Mouse (Mus musculus): ENCODE measurements around the gene Tubgcp6.
A peak's percentile ranks its signal among the peaks of the same experiment; 100 is the strongest.

Gene Tubgcp6

DNA sequence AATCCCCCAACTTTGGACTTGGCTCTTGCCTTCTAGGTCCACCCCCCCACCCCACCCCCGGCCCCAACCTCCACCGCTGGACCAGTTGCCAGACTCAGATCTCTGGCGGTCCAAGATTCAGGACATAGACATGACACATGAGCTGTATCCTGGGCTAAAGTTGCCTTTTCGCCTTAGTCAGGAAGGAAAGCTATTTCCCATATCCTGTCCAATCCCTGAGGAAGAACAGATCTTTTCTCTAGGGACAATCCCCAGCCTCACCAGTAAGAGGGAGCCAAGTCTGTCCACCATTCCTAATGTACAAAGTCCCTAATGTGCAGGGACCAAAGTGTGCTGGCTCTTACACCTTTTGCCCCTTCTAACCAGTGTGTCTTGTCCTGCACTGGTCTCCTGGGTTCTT is 19.0 kb upstream of the Tubgcp6 start:
- DNase-seq (ENCODE audit: extremely low read depth, low read depth, low spot score) = no peak

DNA sequence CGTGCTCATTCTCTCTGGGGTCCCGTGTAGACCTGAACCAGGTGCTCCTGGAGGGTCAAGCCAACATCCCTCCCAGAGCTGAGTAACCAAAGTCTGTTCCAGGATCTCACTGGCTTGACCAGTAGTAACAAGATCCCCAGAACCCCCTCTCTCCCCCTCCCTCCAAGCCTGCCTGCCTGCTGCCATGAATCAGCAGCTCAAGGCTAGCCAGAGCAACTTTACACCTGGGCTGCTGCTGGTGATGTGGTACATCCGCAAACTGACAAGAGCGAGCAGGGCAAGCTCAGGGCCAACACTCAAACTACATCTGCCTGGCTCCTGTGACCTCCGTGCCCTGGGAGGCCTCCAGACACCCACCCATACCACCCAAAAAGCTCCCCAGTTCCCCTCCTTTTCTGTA is 18.5 kb upstream of the Tubgcp6 start:
- DNase-seq (ENCODE audit: extremely low read depth, low read depth, low spot score) = no peak

DNA sequence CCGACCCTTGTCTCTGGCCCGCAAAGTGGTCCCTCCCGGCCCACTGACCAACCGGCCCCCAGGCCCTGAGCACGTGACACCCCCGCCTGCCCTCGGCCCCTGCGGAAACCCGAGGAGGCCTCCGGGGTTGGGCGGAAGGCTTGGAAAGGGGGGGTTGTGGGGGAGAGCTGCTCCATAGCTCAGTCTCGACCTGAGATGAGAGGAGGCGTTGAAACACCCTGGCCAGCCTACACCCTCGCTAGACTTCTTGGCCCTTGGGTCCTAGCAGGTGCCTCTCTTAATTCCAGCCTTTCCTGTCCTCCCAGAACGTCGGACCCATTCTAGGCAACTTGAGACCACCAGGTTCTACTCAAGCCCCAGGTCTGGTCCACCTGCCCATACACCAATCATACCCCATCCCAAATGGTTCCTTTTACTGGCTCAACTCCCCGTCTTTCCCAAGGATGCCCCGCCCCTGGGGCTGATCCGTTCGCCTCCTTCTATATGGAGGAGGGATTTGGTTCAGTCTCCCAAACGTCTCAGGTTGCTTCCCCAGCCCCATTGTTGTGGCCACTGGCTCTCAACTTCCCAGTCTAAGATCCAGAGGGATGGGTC is 17.8 kb upstream of the Tubgcp6 start, which contains the start of gene Mapk12:
Gene Mapk12 (minus strand): TSS at position 45 of the 594 bp plus-strand sequence.
- DNase-seq (ENCODE audit: extremely low read depth, low read depth, low spot score) = no peak

DNA sequence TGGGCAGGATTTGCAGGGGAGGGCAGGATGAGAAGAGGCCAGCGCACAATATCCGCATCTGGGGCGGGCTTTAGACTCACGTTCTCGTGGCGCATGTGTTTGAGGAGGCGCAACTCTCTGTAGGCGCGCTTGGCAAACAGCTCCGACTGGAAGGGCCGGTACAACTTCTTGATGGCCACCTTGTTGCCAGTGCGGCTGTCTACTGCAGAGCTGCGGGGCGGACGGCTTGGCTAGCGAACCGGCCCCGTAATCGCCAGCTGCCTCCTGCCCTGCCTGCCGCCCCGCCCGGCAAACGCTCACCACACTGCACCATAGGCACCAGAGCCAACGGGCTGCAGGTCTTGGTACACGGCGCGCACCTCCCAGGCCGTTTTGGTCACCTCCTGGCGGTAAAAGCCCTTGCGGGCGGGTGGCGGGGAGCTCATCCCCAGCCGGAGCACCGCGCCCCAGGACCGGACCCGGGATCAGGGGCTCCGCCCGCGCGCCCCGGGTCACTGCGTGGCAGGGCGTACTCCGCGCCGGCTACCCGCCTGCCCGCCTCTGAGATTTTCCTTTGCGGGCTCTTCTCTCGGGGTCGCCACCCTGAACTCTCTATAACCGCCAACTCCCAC is 17.2 kb upstream of the Tubgcp6 start:
- DNase-seq (ENCODE audit: extremely low read depth, low read depth, low spot score) = peak; percentile 80

DNA sequence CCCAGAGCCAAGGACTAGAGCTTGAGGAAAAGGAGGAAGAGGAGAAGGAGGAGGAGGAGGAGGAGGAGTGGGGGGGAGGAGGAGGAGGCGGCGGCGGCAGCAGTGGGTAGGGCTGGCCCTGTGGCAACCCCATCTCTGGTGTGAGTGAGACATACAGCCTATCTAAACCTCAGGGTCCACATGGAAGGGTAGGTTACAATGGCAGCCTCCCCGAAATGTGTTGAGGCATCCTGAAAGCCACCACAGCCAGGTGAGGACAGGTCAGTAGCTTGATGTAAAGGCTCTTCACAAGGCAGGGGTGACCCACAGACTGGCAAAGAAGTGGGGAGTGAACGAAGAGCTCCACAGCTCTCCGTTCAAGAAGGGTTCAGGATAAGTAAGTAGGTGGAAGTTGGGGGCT is 15.6 kb upstream of the Tubgcp6 start:
- no peak for DNase-seq (ENCODE audit: extremely low read depth, low read depth, low spot score)

DNA sequence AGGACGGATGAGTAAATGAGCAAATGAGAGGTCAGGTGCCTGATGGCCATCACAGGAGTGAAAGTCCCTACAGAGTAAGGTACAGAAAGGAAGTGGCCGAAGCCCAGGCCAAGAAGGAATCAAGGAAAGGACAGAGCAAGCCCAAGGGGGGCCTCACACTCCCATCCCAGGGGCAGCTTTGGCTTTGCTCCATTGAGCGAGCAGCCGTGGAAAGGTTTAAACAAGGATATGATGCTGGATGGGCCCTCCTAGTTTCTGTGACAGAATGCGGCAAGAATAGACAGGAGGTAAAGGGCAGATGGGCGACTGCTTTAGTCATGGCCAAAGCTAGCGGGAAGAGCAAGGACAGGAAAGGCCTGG is 15.1 kb upstream of the Tubgcp6 start:
- no peak for DNase-seq (ENCODE audit: extremely low read depth, low read depth, low spot score)

DNA sequence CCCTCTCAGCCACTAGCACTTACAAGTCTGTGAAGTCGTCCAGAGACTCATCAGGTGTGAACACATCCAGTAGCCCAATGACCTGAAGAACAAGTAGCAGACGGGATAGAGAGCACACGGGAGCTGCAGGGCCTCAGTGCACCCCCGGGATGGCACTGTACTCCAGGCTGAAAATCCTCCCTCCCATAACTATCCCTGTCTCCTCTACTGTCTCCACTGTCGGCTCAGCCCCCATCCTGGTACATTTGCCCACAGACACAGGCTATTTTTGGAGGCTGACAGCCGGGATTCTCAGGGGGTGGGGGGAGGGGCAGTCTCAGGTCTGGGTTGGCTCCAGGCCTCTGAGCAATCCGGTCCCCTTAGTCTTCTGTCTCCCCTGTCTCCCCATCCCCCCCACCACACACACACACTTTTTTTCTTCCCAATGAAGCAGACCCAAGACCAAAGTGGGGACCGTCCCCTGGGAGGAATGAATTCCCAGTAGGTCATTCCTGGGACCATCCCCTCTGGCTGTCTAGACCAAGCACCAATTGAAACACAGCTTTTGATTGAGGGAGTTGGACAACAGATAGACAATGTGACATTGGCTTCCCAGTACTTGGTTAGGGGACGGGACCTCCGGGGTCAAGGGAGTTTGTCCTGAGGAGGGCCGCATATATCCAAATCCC is 14.6 kb upstream of the Tubgcp6 start:
- no peak for DNase-seq (ENCODE audit: extremely low read depth, low read depth, low spot score)

DNA sequence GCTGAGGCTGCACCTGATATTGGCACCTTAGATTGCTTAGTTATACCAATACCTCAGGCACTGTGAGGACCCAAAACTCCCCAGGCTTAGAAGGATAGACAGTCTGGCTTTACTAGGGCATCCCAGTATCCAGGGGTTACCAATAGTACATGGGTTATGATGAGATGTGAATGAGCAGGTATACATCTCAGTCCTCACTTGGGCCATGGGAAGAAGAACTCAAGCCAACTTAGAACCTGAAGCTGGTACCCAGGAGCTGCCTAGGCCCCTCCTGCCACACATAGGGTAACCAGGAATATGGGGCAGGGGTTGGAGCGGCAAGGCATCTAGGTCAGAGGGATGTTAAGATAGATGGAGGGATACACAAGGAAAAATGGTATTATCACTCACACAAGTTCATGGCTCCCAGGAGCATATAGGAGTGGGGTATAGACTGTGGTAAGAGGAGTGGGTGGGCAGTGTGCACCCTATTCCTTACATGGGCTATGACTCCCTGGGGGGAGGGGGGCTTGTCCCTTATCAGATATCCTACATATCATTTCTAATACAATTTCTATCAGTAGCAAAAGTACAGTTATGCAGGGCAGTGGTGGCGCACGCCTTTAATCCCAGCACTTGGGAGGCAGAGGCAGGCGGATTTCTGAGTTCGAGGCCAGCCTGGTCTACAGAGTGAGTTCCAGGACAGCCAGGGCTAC is 13.7 kb upstream of the Tubgcp6 start:
- no peak for DNase-seq (ENCODE audit: extremely low read depth, low read depth, low spot score)

DNA sequence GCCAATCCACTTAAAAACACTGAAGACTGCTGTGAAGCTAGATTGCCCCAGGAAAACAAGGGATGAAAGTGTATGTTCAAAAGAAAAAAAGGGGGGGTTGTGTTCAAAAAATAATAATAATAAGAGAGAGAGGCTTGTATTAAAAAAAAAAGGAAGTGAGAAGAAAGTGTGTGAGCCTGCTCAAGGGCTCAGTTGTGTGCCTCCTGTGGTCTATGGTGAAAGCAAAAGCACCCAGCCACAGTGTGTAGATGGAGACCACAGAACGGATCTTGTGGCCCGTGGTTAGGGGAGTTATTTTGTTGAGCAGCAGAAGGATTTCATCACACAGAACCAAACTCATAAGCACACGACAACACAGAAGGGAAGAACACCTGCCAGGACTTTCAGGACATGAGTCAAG is 8.4 kb upstream of the Tubgcp6 start:
- DNase-seq (ENCODE audit: extremely low read depth, low read depth, low spot score) = no peak

DNA sequence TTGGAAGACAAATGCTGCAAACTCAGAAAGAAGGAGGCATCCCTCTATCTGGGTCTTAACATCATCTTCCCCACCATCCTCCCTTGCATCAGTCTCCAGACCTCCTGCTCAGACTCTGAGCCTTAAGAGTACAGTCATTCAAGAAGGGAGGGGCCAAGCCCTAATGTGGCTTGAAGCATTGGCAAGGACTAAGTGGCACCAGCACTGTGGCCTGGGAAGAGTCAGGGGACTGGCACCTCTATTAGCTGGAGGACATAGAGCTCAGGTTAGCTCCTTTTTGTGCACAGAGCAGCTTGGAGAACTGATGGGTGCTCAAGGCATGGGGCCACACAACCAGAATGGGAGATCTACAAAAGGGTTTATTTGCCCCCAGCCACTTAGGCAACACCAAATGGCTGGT is 7.3 kb upstream of the Tubgcp6 start:
- DNase-seq (ENCODE audit: extremely low read depth, low read depth, low spot score) = no peak

DNA sequence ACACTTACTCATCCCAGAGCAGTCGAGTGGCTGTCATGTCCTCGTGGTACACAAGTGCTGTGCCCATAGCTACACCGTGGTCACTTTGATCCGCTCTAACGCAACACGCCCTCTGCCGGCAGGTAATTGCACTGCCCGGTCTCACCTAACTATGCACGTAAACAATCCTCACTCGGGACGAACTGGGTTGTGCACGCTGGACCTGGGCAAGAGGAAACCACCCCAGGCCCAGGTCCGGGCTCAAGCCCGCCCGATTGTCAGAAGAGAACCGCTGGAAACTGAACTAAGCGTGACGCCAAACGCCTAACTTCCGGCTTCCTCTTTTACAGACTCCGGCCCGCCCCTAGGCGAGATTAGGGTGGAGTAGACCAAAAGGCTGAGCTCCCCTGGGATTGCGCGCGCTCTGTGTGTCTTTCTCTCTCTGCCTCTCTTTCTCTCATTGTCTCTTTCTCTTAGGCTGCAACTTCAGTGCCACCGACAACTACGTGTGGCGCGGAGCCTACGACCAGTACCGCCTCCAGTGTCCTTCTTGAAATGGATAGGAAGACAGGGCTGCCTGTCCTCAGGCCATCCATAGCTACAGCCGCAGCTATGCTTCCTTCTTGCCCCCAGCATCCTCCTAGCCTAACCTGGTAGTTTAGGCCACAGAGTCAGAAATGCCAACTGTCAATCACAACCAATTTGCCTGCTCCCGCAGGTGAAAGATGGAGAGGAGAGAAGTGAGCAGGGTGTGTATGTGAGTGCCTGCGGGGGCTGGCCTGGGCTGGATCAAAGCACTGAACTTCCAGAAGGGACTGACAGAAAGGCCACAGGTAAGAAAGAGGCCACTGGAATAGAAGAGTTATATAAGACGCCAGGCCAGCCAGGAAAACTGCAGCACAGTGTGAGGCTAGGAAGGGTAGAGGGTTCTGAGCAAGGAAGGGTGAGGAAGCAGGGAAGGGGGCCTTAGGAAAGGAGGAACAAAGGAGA is 5.8 kb upstream of the Tubgcp6 start, which contains the start of gene Hdac10:
Gene Hdac10 (minus strand): TSS at position 319 of the 969 bp plus-strand sequence.
- no peak for DNase-seq (ENCODE audit: extremely low read depth, low read depth, low spot score)

DNA sequence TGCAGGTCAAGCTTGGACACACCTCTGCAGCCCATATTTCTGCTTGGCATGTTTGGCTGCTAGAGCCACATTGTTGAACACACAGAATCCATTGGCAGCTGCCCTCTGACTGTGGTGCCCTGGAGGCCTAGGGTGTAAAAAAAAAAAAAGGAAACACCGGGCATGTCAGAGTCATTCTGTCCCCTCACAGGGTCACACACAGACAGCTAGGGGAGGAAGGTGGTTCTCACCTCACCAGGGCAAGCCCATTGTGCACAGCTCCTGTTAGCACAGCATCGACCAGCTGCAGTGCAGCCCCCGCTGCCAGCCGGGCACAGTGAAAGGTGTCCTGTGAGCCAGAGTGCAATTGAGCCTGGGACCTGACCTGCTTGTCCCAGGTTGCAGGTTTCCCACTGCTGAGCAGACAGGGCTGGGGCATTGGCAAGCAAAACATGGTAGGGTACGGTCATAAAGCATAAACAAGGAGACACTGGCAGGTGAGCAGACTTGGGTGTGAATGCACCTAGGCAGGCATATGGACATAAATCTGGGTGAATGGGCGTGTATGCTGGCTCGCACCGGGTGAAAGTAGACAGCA is 4.5 kb upstream of the Tubgcp6 start:
- no peak for DNase-seq (ENCODE audit: extremely low read depth, low read depth, low spot score)

DNA sequence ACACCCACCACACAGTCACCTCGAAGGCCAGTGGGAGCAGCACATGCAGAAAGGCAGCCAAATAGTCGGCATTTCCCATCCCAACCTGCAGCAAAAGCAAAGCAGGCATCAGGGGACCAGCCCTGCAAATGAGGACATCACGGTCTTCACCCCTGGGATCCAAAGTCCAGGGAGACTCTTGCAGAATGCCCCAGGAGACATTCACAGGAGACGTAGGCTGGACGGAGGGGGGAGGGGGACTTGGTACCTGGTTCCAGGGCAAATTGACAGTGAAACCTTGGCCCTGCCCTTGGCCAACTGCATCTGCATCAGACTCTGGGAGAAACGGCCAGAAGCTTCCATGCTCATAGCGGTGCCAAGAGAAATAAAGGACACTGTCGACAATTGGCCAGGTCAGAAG is 3.7 kb upstream of the Tubgcp6 start:
- no peak for DNase-seq (ENCODE audit: extremely low read depth, low read depth, low spot score)

DNA sequence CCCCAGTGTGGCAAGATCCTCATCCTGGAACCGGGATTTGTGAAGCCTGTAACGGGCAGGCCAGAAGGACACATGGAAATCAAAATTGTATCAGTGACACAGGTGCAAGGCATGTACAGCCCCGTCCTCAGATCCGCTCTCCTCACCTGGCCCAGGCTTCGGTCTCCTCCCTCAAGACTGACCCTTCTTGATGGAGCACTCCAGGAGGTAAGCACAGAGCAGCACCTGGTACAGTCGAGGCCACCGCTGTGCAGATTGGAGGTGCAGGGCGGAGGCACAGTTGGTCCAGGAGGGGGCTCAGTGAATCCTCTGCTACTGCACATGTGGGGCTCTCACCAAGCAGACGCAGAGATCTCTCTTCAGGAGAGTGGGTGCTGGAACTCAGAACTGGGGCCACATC is 2.4 kb upstream of the Tubgcp6 start:
- no peak for DNase-seq (ENCODE audit: extremely low read depth, low read depth, low spot score)

DNA sequence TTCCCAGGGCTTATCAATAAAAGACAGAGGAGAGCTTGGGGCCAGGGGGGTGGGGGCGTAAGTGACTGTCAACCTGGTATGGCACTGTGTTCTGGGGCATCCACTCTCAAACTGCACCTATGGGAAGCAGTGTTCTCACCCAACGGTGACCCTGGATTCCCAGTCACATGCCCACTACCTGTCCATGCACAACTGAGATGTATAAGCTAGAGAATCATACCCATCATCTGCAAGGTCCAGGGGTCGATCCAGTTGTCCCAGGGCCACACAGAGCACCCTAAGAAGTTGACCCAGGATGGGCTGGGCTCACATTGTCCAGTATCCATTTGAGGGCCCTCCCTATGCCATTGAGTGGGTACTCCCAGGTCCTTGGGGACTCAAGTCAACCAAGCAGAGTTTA is 1.4 kb upstream of the Tubgcp6 start:
- no peak for DNase-seq (ENCODE audit: extremely low read depth, low read depth, low spot score)

DNA sequence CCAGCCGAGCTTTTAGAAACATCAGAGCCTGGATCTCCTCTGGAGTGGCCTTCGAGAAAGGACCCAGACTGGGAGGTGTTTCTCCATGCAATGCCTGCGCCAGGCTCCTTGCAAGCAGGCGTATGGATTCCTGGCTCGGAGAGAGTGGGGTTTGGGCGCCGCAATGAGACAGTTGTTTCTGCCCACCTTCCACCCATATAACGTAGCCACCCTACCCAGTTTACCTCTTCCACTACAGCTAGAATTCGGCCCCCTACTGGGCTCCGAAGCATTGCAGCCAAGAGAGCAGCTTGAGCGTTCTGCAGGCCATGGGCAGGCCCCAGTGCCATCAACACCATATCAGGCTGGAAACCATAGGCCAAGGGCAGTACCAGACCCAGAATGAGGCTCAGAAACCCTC is 683 bp upstream of the Tubgcp6 start:
- DNase-seq (ENCODE audit: extremely low read depth, low read depth, low spot score) = no peak

DNA sequence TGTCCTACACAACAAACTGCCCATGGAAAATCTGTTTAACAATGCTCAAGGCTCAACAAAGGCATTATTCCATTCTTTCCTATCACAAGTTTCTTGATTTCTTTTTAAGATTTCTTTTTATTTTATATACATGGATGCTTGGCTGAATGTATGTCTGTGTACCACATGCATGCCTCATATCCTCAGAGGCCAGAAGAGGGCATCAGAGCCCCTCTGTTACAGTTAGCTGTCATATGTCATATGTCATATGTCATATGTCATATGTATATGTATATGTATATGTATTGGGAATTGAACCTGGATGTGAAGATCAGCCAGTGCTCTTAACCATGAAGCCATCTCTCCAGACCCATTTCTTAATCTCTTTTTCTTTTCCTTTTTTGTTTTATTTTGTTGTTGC is 4.9 kb downstream of the Tubgcp6 start:
- DNase-seq (ENCODE audit: extremely low read depth, low read depth, low spot score) = no peak

DNA sequence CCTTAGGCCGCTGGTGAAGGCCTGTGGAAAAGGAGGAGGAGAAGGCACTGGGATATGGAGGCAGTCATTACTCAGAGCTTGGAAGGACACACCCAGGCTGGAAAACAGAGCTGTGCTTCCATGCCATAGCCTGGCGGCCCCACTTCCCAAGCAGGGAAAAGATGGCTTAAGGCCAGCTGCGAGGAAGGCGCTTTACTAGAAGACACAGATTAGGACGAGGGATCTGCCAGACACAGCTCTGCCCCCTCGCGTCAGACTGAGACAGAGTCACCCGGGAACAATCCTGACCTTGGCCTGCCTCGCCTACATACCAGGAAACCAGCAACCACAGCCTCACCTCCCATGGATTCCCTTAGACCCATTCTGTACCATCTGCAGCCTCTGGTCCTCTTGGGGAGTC is 12.8 kb downstream of the Tubgcp6 start:
- DNase-seq (ENCODE audit: extremely low read depth, low read depth, low spot score) = no peak

DNA sequence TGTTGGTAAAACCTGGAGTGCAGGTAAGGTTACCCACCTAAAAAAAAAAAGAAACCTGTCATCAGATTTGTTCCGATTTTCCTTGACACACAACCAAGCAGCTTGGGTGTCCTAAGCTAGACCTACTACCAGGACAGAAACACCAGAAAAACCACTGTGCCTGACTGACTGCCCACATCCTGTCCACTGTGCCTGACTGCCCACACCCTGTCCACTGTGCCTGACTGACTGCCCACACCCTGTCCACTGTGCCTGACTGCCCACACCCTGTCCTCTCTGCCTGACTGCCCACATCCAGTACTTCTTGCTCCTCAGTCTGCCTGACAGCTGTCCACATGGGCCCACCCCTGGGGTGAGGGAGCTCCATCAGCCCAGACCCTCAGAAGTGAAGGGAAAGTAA is 15.9 kb downstream of the Tubgcp6 start:
- DNase-seq (ENCODE audit: extremely low read depth, low read depth, low spot score) = no peak

DNA sequence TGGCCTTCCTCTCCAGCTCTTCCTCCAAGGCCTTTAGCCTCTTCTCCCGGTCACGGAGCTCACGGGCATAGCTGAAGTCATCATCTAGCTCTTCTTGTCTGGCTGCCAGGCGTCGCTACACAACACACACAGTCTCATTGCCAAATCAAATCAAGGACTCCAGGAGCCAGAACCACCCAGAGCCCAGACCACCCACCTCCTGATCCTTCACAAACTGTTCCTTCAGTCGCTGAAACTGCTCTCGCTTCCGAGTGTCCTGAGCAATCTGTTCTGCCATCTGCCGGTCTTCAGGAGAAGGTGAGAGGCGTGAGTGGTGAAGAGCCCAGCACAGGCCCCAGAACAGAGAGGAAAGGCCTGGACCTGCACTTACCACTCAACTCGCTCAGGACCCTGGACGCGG is 16.8 kb downstream of the Tubgcp6 start:
- no peak for DNase-seq (ENCODE audit: extremely low read depth, low read depth, low spot score)

DNA sequence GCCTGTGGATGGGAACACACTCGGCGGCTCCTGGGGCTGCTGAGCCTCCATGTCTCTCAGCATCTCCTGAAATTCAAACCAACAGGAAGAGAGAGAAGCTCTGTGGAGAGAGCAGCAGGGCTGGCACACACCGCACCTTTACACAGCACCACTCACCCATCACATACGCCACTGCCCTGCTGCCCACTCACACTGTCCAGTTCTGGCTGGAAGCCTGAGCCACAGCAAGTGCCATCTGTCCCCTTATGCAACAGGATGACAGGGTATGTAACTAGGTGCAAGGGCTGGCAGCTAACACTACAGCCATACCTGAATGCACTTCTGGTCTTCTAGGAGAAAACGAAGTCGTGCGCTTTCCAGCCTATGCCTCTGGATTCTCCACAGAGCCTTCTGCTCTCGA is 18.5 kb downstream of the Tubgcp6 start:
- no peak for DNase-seq (ENCODE audit: extremely low read depth, low read depth, low spot score)

Measured in fat pad, adult 2 months (tissue).